Mouse (Mus musculus) spleen, postnatal 0 days (tissue): ENCODE data around the gene Chpt1. TPM values are rescaled to one million over a fixed set of nuclear protein-coding genes. Genes with fewer than 3 reads are reported as not detected.

ENCODE experiments used
- polyA plus RNA-seq: library from polyadenylated mRNA; unstranded; fragments of >200 nt; fragmentation: Nextera tagmentation; extraction: Ambion mirVana; gene quantifications from 2 replicates; pipeline ENCODE4 v1.2.1, GENCODE M21; 2015

Chpt1 gene
- 10.5 and 13.9 TPM in 2 replicates for polyA plus RNA-seq

DNA sequence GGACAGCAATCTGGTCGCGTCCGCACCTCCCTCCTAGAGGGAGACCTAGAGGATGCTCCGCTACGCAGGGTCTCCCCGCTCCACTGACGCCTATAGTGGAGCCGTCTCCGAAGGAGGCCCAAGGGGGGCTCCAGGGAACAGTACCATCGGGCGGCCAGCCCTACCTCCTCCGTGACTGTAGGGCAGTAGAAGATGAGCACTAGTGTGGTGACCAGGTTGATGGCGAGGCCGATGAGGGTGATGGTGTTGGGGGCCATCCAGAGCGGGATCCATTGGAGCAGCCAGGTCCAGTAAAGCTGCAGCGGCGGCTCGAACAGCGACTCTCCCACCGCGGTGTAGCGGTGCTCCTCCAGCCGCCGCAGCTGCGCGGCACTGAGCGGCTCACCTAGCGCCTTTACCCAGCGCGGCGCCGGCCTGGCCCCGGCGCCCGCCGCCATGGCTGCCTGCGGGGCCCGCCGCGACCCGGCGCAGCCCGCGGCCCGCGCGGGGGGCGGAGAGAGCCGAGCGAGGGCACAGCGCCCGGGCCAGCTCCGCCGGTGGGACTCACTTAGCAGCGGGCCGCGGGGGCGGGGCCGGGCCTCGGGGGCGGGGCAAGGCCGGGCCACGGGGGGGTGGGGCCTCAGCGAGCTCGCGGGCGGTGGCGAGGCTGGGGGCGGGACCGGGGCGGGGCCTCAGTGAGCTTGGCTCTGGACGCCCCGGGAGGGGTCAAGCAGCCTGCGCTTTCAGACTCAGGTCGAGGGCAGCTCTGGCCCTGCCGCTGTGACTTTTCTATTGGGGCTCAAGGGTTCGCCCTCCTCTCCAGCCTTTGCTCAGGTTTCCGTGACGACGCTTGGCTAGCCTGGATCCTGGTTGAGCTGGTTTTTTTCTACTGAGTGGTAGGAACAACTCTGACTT is at the start of gene Chpt1:
Chpt1 (minus strand) TSS at position 653 of the 894 bp plus-strand sequence.

DNA sequence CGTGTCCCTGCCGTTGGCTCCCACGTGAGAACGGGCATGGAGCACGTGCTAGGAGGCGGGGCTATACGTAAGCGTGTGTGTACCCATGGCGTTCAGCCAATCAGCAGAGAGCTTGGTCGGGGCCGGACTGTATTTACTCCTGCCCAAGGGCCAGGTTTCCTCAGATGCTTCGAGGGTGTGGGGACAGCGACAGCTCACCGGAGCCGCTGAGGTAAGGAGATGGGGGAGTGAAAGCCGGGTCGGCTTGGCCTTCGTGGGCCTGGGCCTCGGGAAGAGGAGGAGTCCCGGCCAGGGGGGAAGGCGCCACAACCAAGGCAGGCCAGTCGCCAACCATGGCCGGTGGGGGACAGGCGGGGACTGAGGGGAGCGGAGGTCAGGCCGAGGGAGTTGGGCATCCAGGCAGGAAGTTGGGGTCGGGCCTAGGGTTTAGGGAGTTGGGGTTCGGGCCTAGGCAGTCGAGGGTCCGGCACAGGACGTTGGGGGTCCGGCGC is 44.3 kb downstream of the Chpt1 start, which contains the start of gene Sycp3:
Sycp3 (plus strand) TSS at position 68 of the 491 bp plus-strand sequence.

Other genes starting within 250 kb of the Chpt1 start
- gene Dram1, start 125.0 kb downstream of the Chpt1 start, polyA plus RNA-seq = 2.9 and 4.3 TPM in 2 replicates
- 4.6 and 5.0 TPM in 2 replicates for gene Gnptab, start 124.9 kb downstream of the Chpt1 start, polyA plus RNA-seq
- gene Sycp3, start 44.5 kb downstream of the Chpt1 start, polyA plus RNA-seq = 0.12 TPM in 1 of 2 replicates, not detected in the other
- gene Mybpc1, start 101.1 kb upstream of the Chpt1 start, polyA plus RNA-seq = 0.37 and 0.93 TPM in 2 replicates
- gene Spic, start 180.9 kb upstream of the Chpt1 start, polyA plus RNA-seq = 22.0 and 34.6 TPM in 2 replicates
- 65.8 and 72.7 TPM in 2 replicates for gene Arl1, start 226.8 kb upstream of the Chpt1 start, polyA plus RNA-seq